Mouse (Mus musculus): ENCODE results near the gene Kat6b. TPM values are rescaled to one million over a fixed set of nuclear protein-coding genes. Genes with fewer than 3 reads are reported as not detected.

The Kat6b gene
- 22.9 and 23.7 TPM in 2 replicates for polyA plus RNA-seq (2015; fragmentation: Nextera tagmentation; extraction: Ambion mirVana)

DNA sequence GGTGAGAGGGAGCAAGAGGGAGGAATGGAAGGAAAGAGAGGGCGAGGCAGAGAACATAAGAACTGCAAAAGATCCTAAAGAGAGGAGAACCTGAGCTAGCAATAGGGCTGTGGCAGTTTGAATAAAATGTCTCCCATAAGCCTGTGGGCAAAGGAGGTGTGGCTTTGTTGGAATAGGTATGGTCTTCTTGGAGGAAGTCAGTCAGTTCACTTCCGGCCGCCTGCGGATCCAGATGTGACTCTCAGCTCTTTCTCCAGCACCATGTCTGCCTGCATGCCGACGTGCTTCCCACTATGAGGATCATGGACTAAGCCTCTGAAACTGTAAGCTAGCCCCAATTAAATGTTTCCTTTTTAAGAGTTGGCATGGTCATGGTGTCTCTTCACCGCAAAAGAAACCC lies at the start of gene Kat6b:
TSS of gene Kat6b (plus strand) at position 204 of the 400 bp plus-strand sequence.
- ATAC-seq (replicated peaks) = no peak
- Histone ChIP-seq H3K4me2 (no peak within 1 kb of the TSS), H3K27ac (no peak within 1 kb of the TSS), H3K4me1 (no peaks in the 10 kb centered on the region), H3K27me3 (replicated peaks) (no peaks in the 10 kb centered on the region), H3K4me3 (no peak within 1 kb of the TSS), H3K9me3 (no peaks in the 10 kb centered on the region), H3K9ac (no peak within 1 kb of the TSS), H3K36me3 (replicated peaks) (no peaks in the 10 kb centered on the region)
- 91% methylated on average over 7 of the region's 7 CpGs for WGBS

GRCm38 (mm10) chr14:21433415-21433814 lies 47.8 kb upstream of the Kat6b start:
- Histone ChIP-seq H3K27me3 (replicated peaks) (no peaks in the 10 kb centered on the region), H3K9ac (no peak overlapping the region), H3K9me3 (no peaks in the 10 kb centered on the region), H3K36me3 (replicated peaks) (no peaks in the 10 kb centered on the region), H3K4me1 (peaks cover 5% of the 10 kb centered on the region), H3K4me3 (no peak overlapping the region), H3K27ac (no peak overlapping the region), H3K4me2 (no peak overlapping the region)
- no peak for ATAC-seq (replicated peaks)
- 86% methylated on average over 4 of the region's 4 CpGs for WGBS

- no peak overlapping the region for H3K9ac ChIP-seq
- H3K27me3 ChIP-seq (replicated peaks) = no peaks in the 10 kb centered on the region
- 87% methylated on average over 5 of the region's 5 CpGs for WGBS
- no peaks in the 10 kb centered on the region for H3K9me3 ChIP-seq
- no peaks in the 10 kb centered on the region for H3K4me1 ChIP-seq
- no peaks in the 10 kb centered on the region for H3K36me3 ChIP-seq (replicated peaks)
- H3K4me3 ChIP-seq = no peak overlapping the region
- H3K4me2 ChIP-seq = no peak overlapping the region
- ATAC-seq (replicated peaks) = no peak
- H3K27ac ChIP-seq = no peak overlapping the region
These were observed 47.2 kb upstream of the Kat6b start for GRCm38 (mm10) chr14:21433995-21434394.

DNA sequence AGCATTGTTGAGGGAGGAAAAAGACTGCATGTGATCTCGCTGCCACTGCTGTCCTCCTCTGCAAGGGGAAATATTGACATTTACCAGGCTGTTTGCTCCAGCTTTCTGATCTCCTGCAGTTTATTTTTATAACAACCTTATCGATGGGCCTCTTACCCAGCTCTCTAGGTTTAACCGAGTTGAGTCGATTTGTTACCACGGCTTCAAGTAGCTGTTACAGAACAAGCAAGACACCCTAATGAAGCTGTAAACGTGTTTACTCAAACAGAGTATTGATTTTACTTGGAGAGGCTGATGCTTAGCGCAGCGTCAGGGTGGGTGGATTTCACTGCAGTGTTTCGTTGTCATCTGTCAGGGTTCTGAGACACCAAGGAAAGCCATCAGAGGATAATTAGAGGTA lies 46.5 kb upstream of the Kat6b start:
- no peaks in the 10 kb centered on the region for H3K36me3 ChIP-seq (replicated peaks)
- H3K9me3 ChIP-seq = no peaks in the 10 kb centered on the region
- no peak overlapping the region for H3K9ac ChIP-seq
- no peaks in the 10 kb centered on the region for H3K27me3 ChIP-seq (replicated peaks)
- no peak overlapping the region for H3K4me3 ChIP-seq
- ATAC-seq (replicated peaks) = no peak
- no peak overlapping the region for H3K27ac ChIP-seq
- H3K4me1 ChIP-seq = no peaks in the 10 kb centered on the region
- no peak overlapping the region for H3K4me2 ChIP-seq
- 62% methylated on average over 9 of the region's 9 CpGs for WGBS

- no peak for ATAC-seq (replicated peaks)
- 38% methylated on average over 4 of the region's 4 CpGs for WGBS
- H3K36me3 ChIP-seq (replicated peaks) = no peaks in the 10 kb centered on the region
- no peak overlapping the region for H3K4me3 ChIP-seq
- no peak overlapping the region for H3K4me2 ChIP-seq
- H3K27ac ChIP-seq = no peak overlapping the region
- H3K4me1 ChIP-seq = no peaks in the 10 kb centered on the region
- H3K9me3 ChIP-seq = no peaks in the 10 kb centered on the region
- no peak overlapping the region for H3K9ac ChIP-seq
- no peaks in the 10 kb centered on the region for H3K27me3 ChIP-seq (replicated peaks)
These were observed 41.4 kb upstream of the Kat6b start for GRCm38 (mm10) chr14:21439785-21440184.

DNA sequence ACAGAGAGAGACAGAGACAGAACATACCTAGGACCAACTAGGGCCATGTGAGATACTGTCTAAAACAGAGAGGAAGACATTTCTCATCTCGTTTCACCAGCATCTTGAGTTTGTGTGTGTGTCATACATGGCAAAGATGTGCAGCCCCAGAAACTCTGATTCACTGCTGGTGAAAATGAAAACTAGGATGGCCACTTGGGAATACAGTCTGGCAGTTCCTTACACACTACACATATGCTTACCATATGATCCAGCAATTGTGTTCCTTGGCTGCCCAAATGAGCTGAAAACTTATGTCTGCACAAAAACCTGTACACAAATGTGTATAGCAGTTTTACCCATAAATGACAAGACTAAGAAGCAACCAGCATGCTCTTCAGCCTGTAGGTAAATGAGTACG lies 40.7 kb upstream of the Kat6b start:
- Histone ChIP-seq H3K4me2 (no peak overlapping the region), H3K4me3 (no peak overlapping the region), H3K4me1 (no peaks in the 10 kb centered on the region), H3K9ac (no peak overlapping the region), H3K36me3 (replicated peaks) (no peaks in the 10 kb centered on the region), H3K27ac (no peak overlapping the region), H3K27me3 (replicated peaks) (no peaks in the 10 kb centered on the region), H3K9me3 (no peaks in the 10 kb centered on the region)
- ATAC-seq (replicated peaks) = no peak
- 95% methylated on average over 2 of the region's 2 CpGs for WGBS

GRCm38 (mm10) chr14:21441772-21442533 lies 39.3 kb upstream of the Kat6b start:
- H3K27me3 ChIP-seq (replicated peaks) = no peaks in the 10 kb centered on the region
- H3K36me3 ChIP-seq (replicated peaks) = no peaks in the 10 kb centered on the region
- no peak overlapping the region for H3K27ac ChIP-seq
- H3K4me3 ChIP-seq = no peak overlapping the region
- H3K4me2 ChIP-seq = no peak overlapping the region
- no peak for ATAC-seq (replicated peaks)
- no peaks in the 10 kb centered on the region for H3K9me3 ChIP-seq
- H3K4me1 ChIP-seq = no peaks in the 10 kb centered on the region
- WGBS = 83% methylated on average over 10 of the region's 10 CpGs
- no peak overlapping the region for H3K9ac ChIP-seq

DNA sequence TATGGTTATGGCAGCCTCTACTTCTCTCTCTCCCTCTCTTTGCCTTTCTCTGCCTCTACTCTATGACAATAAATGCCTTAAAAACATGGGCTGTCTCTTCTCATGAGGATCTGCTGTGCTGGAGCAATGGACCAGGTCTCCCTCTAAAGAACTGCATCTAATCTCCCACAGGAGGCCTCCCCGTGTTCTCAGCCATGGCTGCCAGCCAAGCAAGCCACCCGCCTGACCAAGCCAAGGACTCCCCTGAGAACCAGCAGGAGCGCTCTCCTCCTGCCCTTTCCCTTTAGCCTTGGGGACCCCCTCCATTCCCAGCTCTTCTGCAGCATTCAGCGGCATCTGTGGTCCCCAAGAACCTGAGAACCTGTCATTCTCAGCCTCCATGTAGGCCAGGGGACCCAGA lies 28.7 kb upstream of the Kat6b start:
- Histone ChIP-seq H3K9me3 (no peaks in the 10 kb centered on the region), H3K9ac (no peak overlapping the region), H3K4me3 (no peak overlapping the region), H3K36me3 (replicated peaks) (no peaks in the 10 kb centered on the region), H3K4me1 (no peaks in the 10 kb centered on the region), H3K27ac (no peak overlapping the region), H3K4me2 (no peak overlapping the region), H3K27me3 (replicated peaks) (no peaks in the 10 kb centered on the region)
- WGBS = 68% methylated on average over 4 of the region's 4 CpGs
- ATAC-seq (replicated peaks) = no peak

DNA sequence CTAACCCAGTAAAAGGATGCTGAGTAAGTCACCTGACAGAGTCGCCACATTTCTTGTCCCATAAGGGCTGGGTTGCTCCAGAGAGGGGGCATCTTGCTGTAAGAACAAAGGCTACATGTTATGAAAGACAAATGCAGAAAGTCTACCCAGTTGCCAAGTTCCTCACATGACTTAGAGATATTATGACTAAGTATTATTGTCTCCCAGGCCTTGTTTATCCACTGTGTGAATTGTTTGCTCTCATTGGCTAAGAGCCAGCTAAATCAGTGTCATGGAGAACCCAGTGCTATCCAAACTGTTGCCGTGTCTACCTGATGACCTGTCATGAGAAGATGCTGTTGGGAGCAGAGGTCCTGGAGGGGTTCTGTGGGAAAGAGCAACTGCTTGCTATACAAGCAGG lies 27.3 kb upstream of the Kat6b start:
- H3K27me3 ChIP-seq (replicated peaks) = no peaks in the 10 kb centered on the region
- 88% methylated on average over 2 of the region's 2 CpGs for WGBS
- no peak overlapping the region for H3K4me3 ChIP-seq
- no peak overlapping the region for H3K27ac ChIP-seq
- no peak overlapping the region for H3K4me2 ChIP-seq
- ATAC-seq (replicated peaks) = no peak
- no peak overlapping the region for H3K9ac ChIP-seq
- H3K4me1 ChIP-seq = no peaks in the 10 kb centered on the region
- H3K36me3 ChIP-seq (replicated peaks) = no peaks in the 10 kb centered on the region
- H3K9me3 ChIP-seq = no peaks in the 10 kb centered on the region

GRCm38 (mm10) chr14:21455654-21456350 lies 25.4 kb upstream of the Kat6b start:
- Histone ChIP-seq H3K9me3 (no peaks in the 10 kb centered on the region), H3K4me2 (no peak overlapping the region), H3K4me3 (no peak overlapping the region), H3K36me3 (replicated peaks) (no peaks in the 10 kb centered on the region), H3K4me1 (no peaks in the 10 kb centered on the region), H3K9ac (no peak overlapping the region), H3K27ac (no peak overlapping the region), H3K27me3 (replicated peaks) (no peaks in the 10 kb centered on the region)
- WGBS = 93% methylated on average over 7 of the region's 7 CpGs
- no peak for ATAC-seq (replicated peaks)

- Histone ChIP-seq H3K4me1 (no peaks in the 10 kb centered on the region), H3K36me3 (replicated peaks) (no peaks in the 10 kb centered on the region), H3K9me3 (no peaks in the 10 kb centered on the region), H3K9ac (no peak overlapping the region), H3K27me3 (replicated peaks) (no peaks in the 10 kb centered on the region), H3K4me2 (no peak overlapping the region), H3K27ac (no peak overlapping the region), H3K4me3 (no peak overlapping the region)
- no peak for ATAC-seq (replicated peaks)
These were observed 24.7 kb upstream of the Kat6b start for GRCm38 (mm10) chr14:21456526-21456925.

DNA sequence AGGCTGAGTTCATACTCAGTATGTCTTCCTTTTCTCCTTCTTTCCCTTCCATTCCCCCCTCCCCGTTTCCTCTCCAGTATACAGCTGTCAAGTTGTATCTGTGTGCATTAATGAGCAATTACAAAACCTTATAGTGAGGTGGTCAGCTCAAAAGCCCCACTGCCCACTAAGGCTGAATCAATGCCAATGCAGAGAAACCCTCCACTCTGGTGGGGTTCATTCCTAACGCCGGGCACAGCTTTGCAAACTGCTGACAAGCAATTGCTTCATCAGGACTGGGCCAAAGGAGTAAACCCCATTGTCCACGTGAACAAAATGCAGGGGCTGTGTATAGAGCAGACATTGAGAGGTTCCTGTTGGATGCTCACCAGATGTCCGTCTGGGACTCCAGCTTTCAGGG lies 23.4 kb upstream of the Kat6b start:
- Histone ChIP-seq H3K36me3 (replicated peaks) (no peaks in the 10 kb centered on the region), H3K4me2 (no peak overlapping the region), H3K9ac (no peak overlapping the region), H3K4me3 (no peak overlapping the region), H3K4me1 (no peaks in the 10 kb centered on the region), H3K9me3 (no peaks in the 10 kb centered on the region), H3K27ac (no peak overlapping the region), H3K27me3 (replicated peaks) (no peaks in the 10 kb centered on the region)
- no peak for ATAC-seq (replicated peaks)
- 66% methylated on average over 5 of the region's 5 CpGs for WGBS

GRCm38 (mm10) chr14:21458696-21459095 lies 22.5 kb upstream of the Kat6b start:
- H3K9ac ChIP-seq = no peak overlapping the region
- H3K9me3 ChIP-seq = no peaks in the 10 kb centered on the region
- no peaks in the 10 kb centered on the region for H3K36me3 ChIP-seq (replicated peaks)
- no peak for ATAC-seq (replicated peaks)
- no peak overlapping the region for H3K4me2 ChIP-seq
- no peaks in the 10 kb centered on the region for H3K27me3 ChIP-seq (replicated peaks)
- WGBS = 72% methylated on average over 7 of the region's 7 CpGs
- H3K4me1 ChIP-seq = no peaks in the 10 kb centered on the region
- H3K4me3 ChIP-seq = no peak overlapping the region
- no peak overlapping the region for H3K27ac ChIP-seq
